Mouse (Mus musculus): ENCODE data around the gene Sema4g.

DNA sequence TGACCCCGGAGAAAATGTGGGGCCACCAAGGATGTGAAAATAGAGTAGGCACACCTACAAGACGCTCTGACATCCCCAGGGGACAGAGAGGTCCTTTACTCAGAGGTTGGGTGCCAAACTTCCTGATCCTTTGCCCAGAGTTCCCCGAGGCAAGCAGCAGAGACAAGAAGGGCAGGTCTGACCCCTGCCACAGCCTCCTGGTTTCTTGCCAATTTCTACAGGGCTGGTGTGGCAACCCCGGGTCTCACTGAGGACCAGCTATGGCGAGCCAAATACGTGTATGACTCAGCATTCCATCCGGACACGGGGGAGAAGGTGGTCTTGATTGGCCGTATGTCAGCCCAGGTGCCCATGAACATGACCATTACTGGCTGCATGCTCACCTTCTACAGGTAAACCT is 60.6 kb downstream of the Sema4g start:
- TF ChIP-seq CTCF (IDR thresholded peaks at IDR 0.05; ENCODE audit: control insufficient read depth, insufficient read depth, insufficient replicate concordance, low read depth, low read length), result no peak
- TF ChIP-seq POLR2A (IDR thresholded peaks at IDR 0.05; ENCODE audit: control insufficient read depth, low read depth, low read length), result no peak
